Mouse (Mus musculus) liver, postnatal 0 days (tissue): ENCODE results near the gene Btbd9. TPM values are rescaled to one million over a fixed set of nuclear protein-coding genes. Genes with fewer than 3 reads are reported as not detected.

Source experiments
- ATAC-seq: fragments of 200-750 bp; cut with Nextera tagmentation; 2 replicates; pipeline ENCODE4 v1.8.0; 2017; ENCODE audit warnings: mild to moderate bottlenecking, moderate library complexity
- DNase-seq: peaks from one replicate; pipeline ENCODE4 v3.0.0-alpha.2; 2016
- H3K27ac ChIP-seq: fragments of 300-500 bp; sonication (generic); 2 replicates; pipeline ENCODE4 v1.5.1; 2014; ENCODE audit warnings: antibody characterized with exemption, moderate library complexity, mild to moderate bottlenecking, low read depth
- H3K27me3 ChIP-seq: fragments of 300-500 bp; sonication (generic); 2 replicates; pipeline ENCODE4 v1.6.1; 2014; ENCODE audit warnings: low read length, control low read depth, mixed read lengths; ENCODE audit not compliant: insufficient read depth
- H3K36me3 ChIP-seq: fragments of 300-500 bp; sonication (generic); replicated peaks from 2 replicates; pipeline ENCODE4 v1.6.1; 2014; ENCODE audit warnings: mild to moderate bottlenecking, control low read depth, low read length, moderate library complexity, mixed read lengths; ENCODE audit not compliant: insufficient read depth
- H3K4me1 ChIP-seq: fragments of 300-500 bp; sonication (generic); 2 replicates; pipeline ENCODE4 v1.6.1; 2014; ENCODE audit warnings: antibody characterized with exemption, mild to moderate bottlenecking, control low read depth; ENCODE audit not compliant: insufficient read depth
- H3K4me2 ChIP-seq: fragments of 300-500 bp; sonication (generic); 2 replicates; pipeline ENCODE4 v1.6.1; 2014; ENCODE audit warnings: low read depth, mild to moderate bottlenecking, low read length, moderate library complexity, mixed read lengths
- H3K4me3 ChIP-seq: fragments of 300-500 bp; sonication (generic); 2 replicates; pipeline ENCODE4 v1.5.1; 2014; ENCODE audit warnings: low read depth, low read length
- H3K9ac ChIP-seq: fragments of 300-500 bp; sonication (generic); replicated peaks from 2 replicates; pipeline ENCODE4 v1.6.1; 2014; ENCODE audit warnings: mild to moderate bottlenecking, moderate library complexity
- H3K9me3 ChIP-seq: fragments of 300-500 bp; sonication (generic); 2 replicates; pipeline ENCODE4 v1.6.1; 2016; ENCODE audit warnings: mild to moderate bottlenecking, control low read depth, low read length, mixed read lengths
- CTCF ChIP-seq: sonication (generic); IDR thresholded peaks from 2 replicates; pipeline ENCODE4 v1.5.1; 2016; ENCODE audit warnings: antibody characterized with exemption, low read depth
- EP300 ChIP-seq: IDR thresholded peaks from 2 replicates; pipeline ENCODE4 v1.6.1; 2016; ENCODE audit warnings: antibody characterized with exemption, low read depth, mild to moderate bottlenecking
- WGBS: fragments of 180-500 bp; shearing (Covaris S2); extraction: QIAGEN DNeasy Blood & Tissue Kit; methylation state at CpG from one replicate; pipeline ENCODE4 v1.1.7; 2014; ENCODE audit not compliant: insufficient replicate concordance; 5-methylcytosine and 5-hydroxymethylcytosine counted together
- polyA plus RNA-seq: library from polyadenylated mRNA; unstranded; fragments of >200 nt; fragmentation: Nextera tagmentation; extraction: Ambion mirVana; gene quantifications from 2 replicates; pipeline ENCODE4 v1.2.1, GENCODE M21; 2015

Gene Btbd9
- polyA plus RNA-seq, 1 experiment from 2014 or later = 16.5 TPM

DNA sequence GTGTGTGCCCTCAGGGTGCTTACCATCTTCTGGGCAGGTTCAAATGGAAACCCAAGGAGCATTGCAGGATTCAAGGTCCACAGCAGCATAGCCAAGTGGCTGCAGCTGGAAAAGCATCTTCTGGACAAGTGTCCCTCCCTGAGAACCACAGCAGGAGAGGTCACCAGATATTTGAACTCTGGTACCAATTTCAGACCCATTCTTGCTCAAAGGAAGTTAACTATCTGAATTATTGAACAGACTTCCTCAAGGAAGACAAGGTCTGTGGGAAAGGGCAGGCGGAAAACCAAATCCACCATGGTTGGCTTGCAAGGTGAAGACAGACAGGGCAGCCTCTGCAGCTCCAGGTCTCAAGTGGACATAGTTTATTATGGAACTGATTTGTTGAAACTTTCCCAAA, 211.6 kb downstream of the Btbd9 start:
- Histone ChIP-seq H3K4me2 (no peak overlapping the region), H3K36me3 (no peaks in the 10 kb centered on the region), H3K9ac (no peak overlapping the region), H3K4me3 (no peak overlapping the region), H3K27ac (no peak overlapping the region), H3K4me1 (peaks cover 12% of the 10 kb centered on the region), H3K9me3 (no peaks in the 10 kb centered on the region), H3K27me3 (no peaks in the 10 kb centered on the region)
- ATAC-seq = no peak
- TF ChIP-seq EP300 (no peak), CTCF (no peak)
- WGBS = 80% methylated on average over 1 of the region's 1 CpGs
- DNase-seq = no peak

DNA sequence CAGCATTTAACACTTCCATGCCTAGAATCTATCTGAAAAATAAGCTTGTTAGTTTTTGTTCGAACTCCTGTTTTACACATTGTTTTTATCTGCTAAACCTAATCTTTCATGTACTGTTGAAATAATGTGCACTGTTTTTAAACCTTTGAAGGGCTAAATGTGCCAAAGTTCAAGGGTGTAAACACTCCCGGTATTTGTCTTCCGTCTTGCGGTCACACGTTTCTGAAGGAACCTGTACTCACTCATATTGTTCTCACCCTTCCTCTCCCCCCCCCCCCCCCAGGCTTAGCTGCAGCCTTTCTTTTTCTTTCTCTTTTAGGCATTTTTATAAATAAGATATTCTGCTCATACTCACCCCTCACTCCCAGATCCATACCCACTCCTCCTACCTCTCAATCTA, 212.9 kb downstream of the Btbd9 start:
- ATAC-seq = no peak
- no peak for DNase-seq
- H3K27me3 ChIP-seq = no peaks in the 10 kb centered on the region
- TF ChIP-seq CTCF = no peak
- TF ChIP-seq EP300 = no peak
- H3K27ac ChIP-seq = no peak overlapping the region
- 53% methylated on average over 5 of the region's 5 CpGs for WGBS
- H3K4me2 ChIP-seq = no peak overlapping the region
- no peak overlapping the region for H3K4me3 ChIP-seq
- H3K9ac ChIP-seq = no peak overlapping the region
- no peaks in the 10 kb centered on the region for H3K36me3 ChIP-seq
- peaks cover 18% of the 10 kb centered on the region for H3K4me1 ChIP-seq
- no peaks in the 10 kb centered on the region for H3K9me3 ChIP-seq

DNA sequence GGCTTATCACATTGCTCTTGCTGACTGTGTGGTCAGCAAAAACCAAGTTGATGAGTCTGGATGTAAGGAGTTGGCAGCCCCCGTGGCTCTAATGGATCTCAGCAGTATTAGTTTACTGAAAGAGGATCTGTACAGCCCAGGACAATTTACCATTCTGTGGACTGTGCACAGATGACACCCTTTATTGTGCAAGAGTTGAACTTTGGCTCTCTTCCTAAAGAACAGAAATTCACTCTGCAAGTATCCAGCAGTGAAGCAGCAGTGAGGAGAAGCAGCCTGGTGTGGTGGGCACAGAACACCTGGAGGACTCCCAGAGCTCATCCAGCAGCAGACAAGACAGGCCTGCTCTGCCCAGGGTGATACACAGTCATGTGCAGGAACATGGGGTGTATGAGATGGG, 215.6 kb downstream of the Btbd9 start:
- Histone ChIP-seq H3K27ac (peak overlapping the region; percentile 29; the same call in 1 of the 2 replicates), H3K4me1 (peaks cover 21% of the 10 kb centered on the region), H3K4me3 (no peak overlapping the region), H3K4me2 (no peak overlapping the region), H3K9me3 (no peaks in the 10 kb centered on the region), H3K9ac (no peak overlapping the region), H3K36me3 (no peaks in the 10 kb centered on the region), H3K27me3 (no peaks in the 10 kb centered on the region)
- TF ChIP-seq EP300 (no peak), CTCF (no peak)
- 24% methylated on average over 1 of the region's 1 CpGs for WGBS
- no peak for DNase-seq
- peak; percentile 81 for ATAC-seq

DNA sequence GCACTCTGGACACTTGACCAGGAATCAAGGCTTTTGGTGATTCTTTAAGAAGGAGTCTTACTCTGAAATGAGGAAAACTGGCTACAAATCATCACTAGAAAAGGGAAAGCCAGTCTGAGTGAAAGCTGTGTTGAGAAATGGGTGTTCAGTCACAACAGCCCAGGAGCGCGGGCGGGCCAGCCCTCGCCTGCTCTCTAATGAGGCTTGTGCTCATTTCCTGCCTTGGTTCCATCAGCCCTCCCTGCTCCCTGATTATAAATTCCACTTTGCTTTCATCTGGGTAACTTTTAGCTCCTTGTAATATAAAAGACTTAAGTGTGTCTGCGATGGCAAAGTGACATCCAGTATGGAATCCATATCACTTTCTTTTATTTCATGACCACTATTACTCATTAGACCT, 216.9 kb downstream of the Btbd9 start:
- ATAC-seq (no peak), DNase-seq (no peak)
- 86% methylated on average over 5 of the region's 5 CpGs for WGBS
- Histone ChIP-seq H3K36me3 (no peaks in the 10 kb centered on the region), H3K4me3 (no peak overlapping the region), H3K27me3 (no peaks in the 10 kb centered on the region), H3K27ac (no peak overlapping the region), H3K4me1 (peaks cover 21% of the 10 kb centered on the region), H3K9me3 (no peaks in the 10 kb centered on the region), H3K4me2 (no peak overlapping the region), H3K9ac (no peak overlapping the region)
- no peak for TF ChIP-seq EP300
- no peak for TF ChIP-seq CTCF

DNA sequence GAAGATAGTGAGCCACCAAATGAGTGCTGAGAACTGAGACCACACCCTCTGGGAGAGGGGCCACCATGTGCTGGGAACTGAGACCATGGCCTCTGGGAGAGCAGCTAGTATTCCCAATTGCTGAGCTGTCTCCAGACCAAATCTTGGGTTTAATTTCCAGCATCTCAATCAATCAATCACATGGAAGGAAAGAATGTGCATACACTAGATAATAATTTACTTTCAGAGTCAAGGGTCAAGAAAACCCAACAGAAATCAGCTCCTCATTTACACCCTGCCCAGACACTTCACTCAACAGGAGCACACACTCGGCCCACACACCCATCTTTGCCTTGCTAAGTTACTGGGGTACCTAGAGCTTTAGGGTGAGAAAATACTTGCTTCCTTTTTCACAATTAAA, 220.9 kb downstream of the Btbd9 start:
- Histone ChIP-seq H3K4me1 (peaks cover 14% of the 10 kb centered on the region), H3K27ac (no peak overlapping the region), H3K36me3 (no peaks in the 10 kb centered on the region), H3K27me3 (no peaks in the 10 kb centered on the region), H3K4me3 (no peak overlapping the region), H3K4me2 (no peak overlapping the region), H3K9me3 (no peaks in the 10 kb centered on the region), H3K9ac (no peak overlapping the region)
- TF ChIP-seq CTCF (no peak), EP300 (no peak)
- DNase-seq (no peak), ATAC-seq (no peak)
- WGBS = 58% methylated on average over 1 of the region's 1 CpGs

DNA sequence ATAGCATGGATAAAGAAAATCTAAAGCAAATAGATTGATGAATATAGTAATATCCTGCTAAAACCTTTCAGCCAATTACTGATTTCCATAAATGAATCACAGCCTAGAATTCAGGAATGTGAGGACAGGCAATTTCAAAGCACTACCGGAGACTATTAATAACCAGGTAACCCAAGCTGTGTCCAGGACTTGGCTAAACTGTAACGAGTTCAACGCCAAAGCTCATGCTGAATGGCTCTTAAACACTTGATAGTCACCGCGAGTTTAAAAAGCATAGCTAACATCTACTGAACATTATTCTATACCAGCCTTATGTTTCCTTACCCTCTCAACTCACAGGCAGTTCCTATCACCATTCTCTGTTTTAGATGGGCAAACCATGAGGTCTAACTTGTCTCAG, 221.9 kb downstream of the Btbd9 start:
- H3K4me3 ChIP-seq = no peak overlapping the region
- DNase-seq (no peak), ATAC-seq (no peak)
- peaks cover 8% of the 10 kb centered on the region; the same call in 1 of the 2 replicates for H3K4me1 ChIP-seq
- no peak overlapping the region for H3K27ac ChIP-seq
- H3K9ac ChIP-seq = no peak overlapping the region
- no peaks in the 10 kb centered on the region for H3K9me3 ChIP-seq
- 87% methylated on average over 5 of the region's 5 CpGs for WGBS
- no peaks in the 10 kb centered on the region for H3K27me3 ChIP-seq
- TF ChIP-seq CTCF = no peak
- TF ChIP-seq EP300 = no peak
- H3K36me3 ChIP-seq = no peaks in the 10 kb centered on the region
- no peak overlapping the region for H3K4me2 ChIP-seq

DNA sequence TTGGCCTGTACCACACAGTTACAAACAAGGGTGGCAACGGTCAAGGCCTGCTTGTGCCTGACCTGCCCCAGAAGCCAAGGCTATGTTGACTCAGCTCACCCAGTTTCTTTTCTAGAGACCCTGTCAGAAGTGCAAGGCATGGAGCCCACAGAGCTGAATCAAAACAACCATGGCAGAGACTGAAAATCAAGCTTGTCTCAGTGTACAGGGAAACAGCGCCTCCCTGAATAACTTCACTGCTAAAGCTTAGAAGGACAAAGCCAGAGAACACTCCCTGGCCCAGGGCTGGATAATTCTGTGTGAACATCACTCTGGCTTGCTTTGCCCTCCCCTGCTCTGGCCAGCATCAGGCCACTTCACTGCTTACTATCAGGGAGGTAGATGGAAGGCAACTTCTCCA, 228.3 kb downstream of the Btbd9 start:
- Histone ChIP-seq H3K4me3 (no peak overlapping the region), H3K36me3 (no peaks in the 10 kb centered on the region), H3K9ac (no peak overlapping the region), H3K27ac (no peak overlapping the region), H3K4me1 (peaks cover 40% of the 10 kb centered on the region), H3K27me3 (no peaks in the 10 kb centered on the region), H3K9me3 (no peaks in the 10 kb centered on the region), H3K4me2 (no peak overlapping the region)
- TF ChIP-seq CTCF (no peak), EP300 (no peak)
- ATAC-seq (no peak), DNase-seq (no peak)
- WGBS = 78% methylated on average over 2 of the region's 2 CpGs
